Comparison of ENCODE assay signal across 12 mouse cellular contexts in genomic region chr13:12166386-12166785, GRCm38 (mm10). TPM values are rescaled to one million over a fixed set of nuclear protein-coding genes. Genes with fewer than 3 reads are reported as not detected.
A peak's percentile ranks its signal among the peaks of the same experiment; 100 is the strongest.
DNase-seq lines count a peak whose midpoint lies in the region; ATAC-seq and TF ChIP-seq lines count a peak whose summit lies in the region.
"Had no signal": no experiment of that assay in that cellular context is flagged by ENCODE, and none has a peak within 500 bp of the region (broad histone marks: within the 10 kb centered on the region; RNA-seq: fewer than 3 reads in every experiment).

No protein-coding gene starts in this region.

- 13% methylated on average over 6 of the region's 6 CpGs for WGBS in heart, embryonic 12.5 days
- WGBS in heart, embryonic 16.5 days = 10% methylated on average over 6 of the region's 6 CpGs
- WGBS in lung, adult 2 months = 24% methylated on average over 6 of the region's 6 CpGs

- TF ChIP-seq POLR2A in lung, adult 2 months (IDR thresholded peaks at IDR 0.05; ENCODE audit: borderline replicate concordance, extremely low read depth, low read depth, low read length) = no peak

- peaks cover 25% of the 10 kb centered on the region for H3K4me1 ChIP-seq in heart, embryonic 12.5 days (replicated peaks)
- peaks cover 21% of the 10 kb centered on the region for H3K4me1 ChIP-seq in heart, embryonic 16.5 days (ENCODE audit: control insufficient read depth, insufficient read depth, low read length)
- H3K4me1 ChIP-seq in lung, adult 2 months (ENCODE audit: control insufficient read depth, insufficient read depth, low read length) = no peaks in the 10 kb centered on the region
- H3K4me1 ChIP-seq: embryonic facial prominence, embryonic 12.5 days; liver, embryonic 15.5 days had no signal

- intact Hi-C loops in left cerebral cortex, adult 2 months (cut with DNase I) = loop anchor here (1.0 to 10.0 kb wide), 3 partner anchors 29 to 152 kb away; partner anchors contain the start of gene Ryr2

- no peaks in the 10 kb centered on the region for H3K27me3 ChIP-seq in heart, embryonic 12.5 days (replicated peaks)
- no peaks in the 10 kb centered on the region for H3K27me3 ChIP-seq in heart, embryonic 16.5 days (ENCODE audit: control insufficient read depth, insufficient read depth, low read length)
- H3K27me3 ChIP-seq: embryonic facial prominence, embryonic 12.5 days; liver, embryonic 15.5 days had no signal

- no peak for TF ChIP-seq CTCF in left cerebral cortex, adult 2 months (IDR thresholded peaks at IDR 0.05)
- TF ChIP-seq CTCF in lung, adult 2 months (IDR thresholded peaks at IDR 0.05; ENCODE audit: insufficient read depth, low read length) = no peak

- H3K27ac ChIP-seq in heart, embryonic 12.5 days (ENCODE audit: poor library complexity, severe bottlenecking) = peak overlapping the region; percentile 22; the same call in 1 of the 2 replicates
- peak overlapping the region; percentile 57 for H3K27ac ChIP-seq in heart, embryonic 16.5 days (ENCODE audit: low read length)
- peak overlapping the region; percentile 78 for H3K27ac ChIP-seq in left cerebral cortex, adult 2 months
- H3K27ac ChIP-seq: embryonic facial prominence, embryonic 12.5 days; liver, embryonic 15.5 days had no signal

- DNase-seq in heart, postnatal 4 days = no peak
- peak; percentile 62 for DNase-seq in R1 (ENCODE audit: low read depth, low spot score)
- peak; percentile 42 to 45 for DNase-seq in left cerebral cortex, adult 2 months (ENCODE audit: extremely low spot score in 1 of 2, low spot score in 2 of 2)
- no peak for DNase-seq in cerebellum, adult 18-20 months
- DNase-seq in lung, adult 2 months = no peak
- no peak for DNase-seq in spleen, adult 18-20 months
- DNase-seq: adrenal gland, postnatal 10 days had no signal

- no peak for ATAC-seq in heart, embryonic 12.5 days (ENCODE audit: insufficient number of reproducible peaks, low FRiP score)
- ATAC-seq in heart, embryonic 16.5 days (replicated peaks; ENCODE audit: extremely low read depth, insufficient read depth, low FRiP score) = no peak

- H3K9me3 ChIP-seq in heart, embryonic 12.5 days (replicated peaks) = no peaks in the 10 kb centered on the region
- H3K9me3 ChIP-seq in heart, embryonic 16.5 days (replicated peaks; ENCODE audit: control insufficient read depth, low read length) = no peaks in the 10 kb centered on the region
- H3K9me3 ChIP-seq: liver, embryonic 15.5 days had no signal

- no peak overlapping the region for H3K9ac ChIP-seq in heart, embryonic 12.5 days
- peak overlapping the region; percentile 51 for H3K9ac ChIP-seq in heart, embryonic 16.5 days (ENCODE audit: low read length)
- H3K9ac ChIP-seq: embryonic facial prominence, embryonic 12.5 days; liver, embryonic 15.5 days had no signal

- no peak overlapping the region for H3K4me3 ChIP-seq in heart, embryonic 12.5 days
- H3K4me3 ChIP-seq in heart, embryonic 16.5 days (ENCODE audit: low read length) = no peak overlapping the region
- no peak overlapping the region for H3K4me3 ChIP-seq in left cerebral cortex, adult 2 months
- no peak overlapping the region for H3K4me3 ChIP-seq in lung, adult 2 months (replicated peaks; ENCODE audit: extremely low read depth, low read depth, low read length)
- H3K4me3 ChIP-seq: embryonic facial prominence, embryonic 12.5 days; liver, embryonic 15.5 days had no signal

- H3K4me2 ChIP-seq in heart, embryonic 12.5 days = peak overlapping the region; percentile 31; the same call in 1 of the 2 replicates
- H3K4me2 ChIP-seq in heart, embryonic 16.5 days (ENCODE audit: low read depth, low read length) = no peak overlapping the region
- H3K4me2 ChIP-seq: embryonic facial prominence, embryonic 12.5 days; liver, embryonic 15.5 days had no signal

- H3K36me3 ChIP-seq in heart, embryonic 12.5 days = no peaks in the 10 kb centered on the region
- no peaks in the 10 kb centered on the region for H3K36me3 ChIP-seq in heart, embryonic 16.5 days (ENCODE audit: control insufficient read depth, insufficient read depth)
- H3K36me3 ChIP-seq: embryonic facial prominence, embryonic 12.5 days; liver, embryonic 15.5 days had no signal

RNA-seq across cellular contexts. Expression of gene Ryr2, which starts 59.6 kb away (rescaled TPM):
- 35.3 and 40.1 TPM in 2 replicates for polyA plus RNA-seq in heart, embryonic 12.5 days (2016; fragmentation: Nextera tagmentation; extraction: Ambion mirVana)
- total RNA-seq in heart, postnatal 4 days (2021) = 100 to 1,000 TPM; 710 to 754 TPM
- 31.5 and 33.3 TPM in 2 replicates for polyA plus RNA-seq in heart, embryonic 16.5 days (2015; fragmentation: Nextera tagmentation; extraction: Ambion mirVana)
- 100 to 1,000 TPM; 200 to 212 TPM for total RNA-seq in left cerebral cortex, adult 2 months (2021)
- 2.3 and 4.1 TPM in 2 replicates for polyA plus RNA-seq in lung, adult 2 months (2012; rRNA removed)
- total RNA-seq: hematopoietic stem cell, adult 5-6 weeks had no signal

Comparison
In these comparisons a context has a peak if more than half of its experiments do, and no peak if none do; other contexts are left out.
1. H3K27ac ChIP-seq: peak in every context shown above with its lines; median percentile 78 in left cerebral cortex, adult 2 months; 57 in heart, embryonic 16.5 days; 22 in heart, embryonic 12.5 days.
2. DNase-seq: peak in R1 (single experiment) and left cerebral cortex, adult 2 months (2 of 2); none in heart, postnatal 4 days (single experiment), cerebellum, adult 18-20 months (0 of 2), lung, adult 2 months (single experiment) and spleen, adult 18-20 months (0 of 2).